Mouse (Mus musculus) lung, embryonic 14.5 days (tissue): ENCODE measurements around the gene 5330417H12Rik. TPM values are rescaled to one million over a fixed set of nuclear protein-coding genes. Genes with fewer than 3 reads are reported as not detected.
A peak's percentile ranks its signal among the peaks of the same experiment; 100 is the strongest.

ENCODE experiments used
- ATAC-seq: fragments of 200-750 bp; cut with Nextera tagmentation; 2 replicates; pipeline ENCODE4 v1.8.0; 2017; ENCODE audit warnings: mild to moderate bottlenecking, moderate TSS enrichment, moderate library complexity; ENCODE audit not compliant: insufficient read depth
- DNase-seq: peaks from one replicate; pipeline ENCODE4 v3.0.0-alpha.2; 2015
- H3K27ac ChIP-seq: fragments of 300-500 bp; sonication (generic); 2 replicates; pipeline ENCODE4 v1.5.1; 2014; ENCODE audit warnings: low read depth, mild to moderate bottlenecking, moderate library complexity
- H3K27me3 ChIP-seq: fragments of 300-500 bp; sonication (generic); 2 replicates; pipeline ENCODE4 v1.6.1; 2014; ENCODE audit warnings: low read length, control low read depth; ENCODE audit not compliant: insufficient read depth
- H3K36me3 ChIP-seq: fragments of 300-500 bp; sonication (generic); 2 replicates; pipeline ENCODE4 v1.6.1; 2014; ENCODE audit warnings: control low read depth; ENCODE audit not compliant: insufficient read depth
- H3K4me1 ChIP-seq: fragments of 300-500 bp; sonication (generic); 2 replicates; pipeline ENCODE4 v1.6.1; 2014; ENCODE audit warnings: antibody characterized with exemption, control low read depth; ENCODE audit not compliant: insufficient read depth
- H3K4me2 ChIP-seq: fragments of 300-500 bp; sonication (generic); 2 replicates; pipeline ENCODE4 v1.6.1; 2014; ENCODE audit warnings: mild to moderate bottlenecking
- H3K4me3 ChIP-seq: fragments of 300-500 bp; sonication (generic); 2 replicates; pipeline ENCODE4 v1.5.1; 2014; ENCODE audit warnings: low read depth, low read length
- H3K9ac ChIP-seq: fragments of 300-500 bp; sonication (generic); 2 replicates; pipeline ENCODE4 v1.6.1; 2014
- H3K9me3 ChIP-seq: fragments of 300-500 bp; sonication (generic); 2 replicates; pipeline ENCODE4 v1.6.1; 2016; ENCODE audit warnings: low read depth, low read length, control low read depth
- CTCF ChIP-seq: IDR thresholded peaks from 2 replicates; pipeline ENCODE4 v1.5.1; 2016; ENCODE audit warnings: antibody characterized with exemption, low read depth
- WGBS: fragments of 180-500 bp; shearing (Covaris S2); extraction: QIAGEN DNeasy Blood & Tissue Kit; methylation state at CpG from one replicate; pipeline ENCODE4 v1.1.7; 2014; 5-methylcytosine and 5-hydroxymethylcytosine counted together
- polyA plus RNA-seq: library from polyadenylated mRNA; unstranded; fragments of >200 nt; fragmentation: Nextera tagmentation; extraction: Ambion mirVana; gene quantifications from 2 replicates; pipeline ENCODE4 v1.2.1, GENCODE M21; 2014

5330417H12Rik gene
- polyA plus RNA-seq, result not detected in 2 replicates

GRCm38 (mm10) chr7:107625061-107625460, at the start of gene 5330417H12Rik:
5330417H12Rik (minus strand) TSS chr7:107625161.
- Histone ChIP-seq H3K4me2 (no peak within 1 kb of the TSS), H3K9ac (no peak within 1 kb of the TSS), H3K36me3 (no peaks in the 10 kb centered on the region), H3K4me1 (no peaks in the 10 kb centered on the region), H3K9me3 (no peaks in the 10 kb centered on the region), H3K4me3 (no peak within 1 kb of the TSS), H3K27ac (no peak within 1 kb of the TSS), H3K27me3 (no peaks in the 10 kb centered on the region)
- no peak for ATAC-seq
- WGBS, result 73% methylated on average over 2 of the region's 2 CpGs
- no peak for TF ChIP-seq CTCF
- no peak for DNase-seq

GRCm38 (mm10) chr7:107668514-107668913, 43.6 kb upstream of the 5330417H12Rik start:
- Histone ChIP-seq H3K27me3 (no peaks in the 10 kb centered on the region), H3K4me1 (peaks cover 24% of the 10 kb centered on the region), H3K9ac (no peak overlapping the region), H3K4me2 (no peak overlapping the region), H3K27ac (no peak overlapping the region), H3K36me3 (no peaks in the 10 kb centered on the region), H3K4me3 (no peak overlapping the region), H3K9me3 (no peaks in the 10 kb centered on the region)
- no peak for TF ChIP-seq CTCF
- DNase-seq (no peak), ATAC-seq (no peak)
- WGBS, result 72% methylated on average over 5 of the region's 5 CpGs

GRCm38 (mm10) chr7:107666262-107666902, 41.4 kb upstream of the 5330417H12Rik start:
- TF ChIP-seq CTCF, result no peak
- H3K27me3 ChIP-seq, result no peaks in the 10 kb centered on the region
- 33% methylated on average over 13 of the region's 13 CpGs for WGBS
- DNase-seq (peak; percentile 21), ATAC-seq (0 out of 2 replicates have a peak, but pooled peaks have one; percentile 5)
- H3K9ac ChIP-seq, result peak overlapping the region; percentile 51
- H3K27ac ChIP-seq, result peak overlapping the region; percentile 88
- H3K4me3 ChIP-seq, result peak overlapping the region; percentile 30
- H3K36me3 ChIP-seq, result no peaks in the 10 kb centered on the region
- peaks cover 28% of the 10 kb centered on the region for H3K4me1 ChIP-seq
- H3K9me3 ChIP-seq, result no peaks in the 10 kb centered on the region
- H3K4me2 ChIP-seq, result peak overlapping the region; percentile 62

GRCm38 (mm10) chr7:107665586-107666261, 40.8 kb upstream of the 5330417H12Rik start:
- DNase-seq (peak; percentile 48), ATAC-seq (peak; percentile 25; the same call in 1 of the 2 replicates)
- TF ChIP-seq CTCF, result no peak
- 9% methylated on average over 9 of the region's 9 CpGs for WGBS
- peak overlapping the region; percentile 51 for H3K9ac ChIP-seq
- no peaks in the 10 kb centered on the region for H3K36me3 ChIP-seq
- no peaks in the 10 kb centered on the region for H3K9me3 ChIP-seq
- H3K4me1 ChIP-seq, result peaks cover 28% of the 10 kb centered on the region
- H3K27ac ChIP-seq, result peak overlapping the region; percentile 88
- peak overlapping the region; percentile 30 for H3K4me3 ChIP-seq
- peak overlapping the region; percentile 62 for H3K4me2 ChIP-seq
- no peaks in the 10 kb centered on the region for H3K27me3 ChIP-seq

GRCm38 (mm10) chr7:107665221-107665585, 40.2 kb upstream of the 5330417H12Rik start:
- Histone ChIP-seq H3K36me3 (no peaks in the 10 kb centered on the region), H3K4me2 (peak overlapping the region; percentile 62), H3K9ac (0 out of 2 replicates have a peak overlapping the region, but pooled peaks have one; percentile 51), H3K4me3 (peak overlapping the region; percentile 30), H3K4me1 (peaks cover 28% of the 10 kb centered on the region), H3K27ac (peak overlapping the region; percentile 88), H3K9me3 (no peaks in the 10 kb centered on the region), H3K27me3 (no peaks in the 10 kb centered on the region)
- peak; percentile 52 for DNase-seq
- WGBS, result 3% methylated on average over 4 of the region's 4 CpGs
- TF ChIP-seq CTCF, result no peak
- peak; percentile 25; the same call in 1 of the 2 replicates for ATAC-seq

GRCm38 (mm10) chr7:107664063-107665056, 39.4 kb upstream of the 5330417H12Rik start:
- Histone ChIP-seq H3K27me3 (no peaks in the 10 kb centered on the region), H3K9me3 (no peaks in the 10 kb centered on the region), H3K4me2 (peak overlapping the region; percentile 62; the same call in 1 of the 2 replicates), H3K4me1 (peaks cover 28% of the 10 kb centered on the region), H3K36me3 (no peaks in the 10 kb centered on the region), H3K9ac (no peak overlapping the region), H3K27ac (peak overlapping the region; percentile 88), H3K4me3 (no peak overlapping the region)
- no peak for TF ChIP-seq CTCF
- WGBS, result 18% methylated on average over 8 of the region's 8 CpGs
- peak; percentile 28 for DNase-seq
- ATAC-seq, result peak; percentile 32; the same call in 1 of the 2 replicates
